Mouse (Mus musculus) heart, postnatal 0 days (tissue): ENCODE data around the gene Hs3st4. TPM values are rescaled to one million over a fixed set of nuclear protein-coding genes. Genes with fewer than 3 reads are reported as not detected.
A peak's percentile ranks its signal among the peaks of the same experiment; 100 is the strongest.

ENCODE experiments used
- ATAC-seq: fragments of 200-750 bp; cut with Nextera tagmentation; 2 replicates; pipeline ENCODE4 v1.8.0; 2017; ENCODE audit warnings: low read depth, moderate number of reproducible peaks, moderate library complexity; ENCODE audit not compliant: insufficient read depth
- DNase-seq: peaks from one replicate; pipeline ENCODE4 v3.0.0-alpha.2; 2016; ENCODE audit warnings: low spot score
- H3K27ac ChIP-seq: fragments of 300-500 bp; sonication (generic); 2 replicates; pipeline ENCODE4 v1.5.1; 2014; ENCODE audit warnings: low read depth, mild to moderate bottlenecking
- H3K27me3 ChIP-seq: fragments of 300-500 bp; sonication (generic); 2 replicates; pipeline ENCODE4 v1.6.1; 2014; ENCODE audit warnings: low read length, mixed read lengths; ENCODE audit not compliant: control insufficient read depth, insufficient read depth
- H3K36me3 ChIP-seq: fragments of 300-500 bp; sonication (generic); replicated peaks from 2 replicates; pipeline ENCODE4 v1.6.1; 2014; ENCODE audit warnings: low read length, mixed read lengths; ENCODE audit not compliant: control insufficient read depth, insufficient read depth
- H3K4me1 ChIP-seq: fragments of 300-500 bp; sonication (generic); 2 replicates; pipeline ENCODE4 v1.6.1; 2014; ENCODE audit warnings: antibody characterized with exemption; ENCODE audit not compliant: control insufficient read depth, insufficient read depth
- H3K4me2 ChIP-seq: fragments of 300-500 bp; sonication (generic); 2 replicates; pipeline ENCODE4 v1.6.1; 2014; ENCODE audit warnings: low read depth, mild to moderate bottlenecking, low read length, moderate library complexity
- H3K4me3 ChIP-seq: fragments of 300-500 bp; sonication (generic); 2 replicates; pipeline ENCODE4 v1.5.1; 2014; ENCODE audit warnings: low read depth, low read length
- H3K9ac ChIP-seq: fragments of 300-500 bp; sonication (generic); replicated peaks from 2 replicates; pipeline ENCODE4 v1.6.1; 2014; ENCODE audit warnings: low read depth, low read length, mixed read lengths
- H3K9me3 ChIP-seq: fragments of 300-500 bp; sonication (generic); replicated peaks from 2 replicates; pipeline ENCODE4 v1.6.1; 2016; ENCODE audit warnings: low read length; ENCODE audit not compliant: control insufficient read depth
- CTCF ChIP-seq: IDR thresholded peaks from 2 replicates; pipeline ENCODE4 v1.5.1; 2016; ENCODE audit warnings: antibody characterized with exemption, control low read depth, low read depth
- EP300 ChIP-seq: IDR thresholded peaks from 2 replicates; pipeline ENCODE4 v1.6.1; 2016; ENCODE audit warnings: antibody characterized with exemption, low read depth
- WGBS: fragments of 180-500 bp; shearing (Covaris S2); extraction: QIAGEN DNeasy Blood & Tissue Kit; methylation state at CpG from one replicate; pipeline ENCODE4 v1.1.7; 2014; 5-methylcytosine and 5-hydroxymethylcytosine counted together
- polyA plus RNA-seq: library from polyadenylated mRNA; unstranded; fragments of >200 nt; fragmentation: Nextera tagmentation; extraction: Ambion mirVana; gene quantifications from 2 replicates; pipeline ENCODE4 v1.2.1, GENCODE M21; 2015
- total RNA-seq: library from RNA; depleted of rRNA; stranded (reverse); fragments of >200 nt; gene quantifications from 2 replicates; pipeline ENCODE4 v1.2.3, GENCODE M21; 2014; ENCODE audit warnings: low replicate concordance

The Hs3st4 gene
- total and polyA plus RNA-seq, 2 experiments from 2014 or later: 0.34 to 0.52 TPM

DNA sequence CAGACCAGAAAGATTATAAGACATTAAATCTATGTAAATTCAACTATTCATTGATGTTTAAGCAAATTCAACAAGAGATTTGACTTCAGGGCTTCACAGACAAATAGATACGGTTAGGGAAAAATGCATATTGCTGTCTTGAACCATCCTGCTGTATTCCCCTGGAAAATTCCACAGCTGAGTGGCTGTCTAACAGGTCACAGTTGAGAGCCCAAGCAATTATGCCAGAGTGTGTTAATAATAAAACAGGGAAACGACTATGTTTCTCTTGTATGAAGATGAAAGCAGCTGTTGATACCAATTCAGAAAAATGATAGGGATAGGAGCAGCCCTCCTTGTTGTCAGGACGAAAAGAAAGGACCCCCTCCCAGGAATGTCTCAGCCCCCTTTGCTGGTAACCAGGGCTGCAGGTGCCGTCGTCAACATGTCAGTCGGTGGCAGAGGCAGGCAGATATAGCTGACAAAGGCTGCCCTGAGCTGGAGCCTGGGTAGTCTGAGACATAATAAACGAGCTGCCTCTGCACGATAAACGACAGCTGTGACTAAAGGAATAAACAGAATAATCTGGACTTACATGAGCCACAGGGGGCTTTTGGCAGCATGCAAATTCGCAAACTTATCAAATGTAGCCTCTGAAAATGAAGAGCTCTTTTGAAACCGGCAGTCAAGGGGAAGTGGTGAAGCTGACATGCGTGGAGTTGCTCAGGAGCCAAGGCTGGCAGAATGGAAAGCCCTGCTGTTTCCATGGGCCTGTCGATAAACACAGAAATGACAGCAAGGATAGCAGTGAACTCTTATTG is 364.7 kb downstream of the Hs3st4 start:
- 28% methylated on average over 13 of the region's 13 CpGs for WGBS
- no peaks in the 10 kb centered on the region for H3K27me3 ChIP-seq
- H3K9ac ChIP-seq: no peak overlapping the region
- DNase-seq: no peak
- ATAC-seq: no peak
- peak overlapping the region; percentile 25 for H3K4me2 ChIP-seq
- TF ChIP-seq CTCF: no peak
- no peak for TF ChIP-seq EP300
- H3K9me3 ChIP-seq: no peaks in the 10 kb centered on the region
- no peaks in the 10 kb centered on the region for H3K4me1 ChIP-seq
- H3K27ac ChIP-seq: no peak overlapping the region
- no peak overlapping the region for H3K4me3 ChIP-seq
- H3K36me3 ChIP-seq: no peaks in the 10 kb centered on the region

DNA sequence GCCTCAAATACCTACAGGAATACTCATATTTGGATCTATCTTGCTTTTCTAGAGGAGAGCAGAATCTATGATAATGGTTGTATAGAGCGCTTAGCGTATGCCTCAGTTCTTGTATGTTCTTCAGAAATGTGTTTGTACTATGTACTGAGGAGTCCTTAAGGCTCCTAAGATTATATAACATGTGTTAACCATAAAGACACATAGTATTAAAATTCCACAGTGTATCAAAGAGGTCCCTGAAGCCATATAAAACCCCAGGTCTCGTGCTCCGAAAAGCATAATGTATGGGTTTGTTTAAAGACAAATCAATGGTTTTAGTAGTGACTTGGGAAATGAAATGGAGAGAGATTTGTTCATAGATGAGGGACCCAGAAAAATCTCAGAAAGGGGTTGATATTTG is 371.4 kb downstream of the Hs3st4 start:
- H3K9ac ChIP-seq: no peak overlapping the region
- H3K27ac ChIP-seq: no peak overlapping the region
- H3K9me3 ChIP-seq: no peaks in the 10 kb centered on the region
- no peak for TF ChIP-seq EP300
- TF ChIP-seq CTCF: no peak
- no peak overlapping the region for H3K4me2 ChIP-seq
- 84% methylated on average over 4 of the region's 4 CpGs for WGBS
- no peaks in the 10 kb centered on the region for H3K27me3 ChIP-seq
- no peaks in the 10 kb centered on the region for H3K36me3 ChIP-seq
- no peak for ATAC-seq
- no peaks in the 10 kb centered on the region for H3K4me1 ChIP-seq
- DNase-seq: no peak
- H3K4me3 ChIP-seq: no peak overlapping the region

DNA sequence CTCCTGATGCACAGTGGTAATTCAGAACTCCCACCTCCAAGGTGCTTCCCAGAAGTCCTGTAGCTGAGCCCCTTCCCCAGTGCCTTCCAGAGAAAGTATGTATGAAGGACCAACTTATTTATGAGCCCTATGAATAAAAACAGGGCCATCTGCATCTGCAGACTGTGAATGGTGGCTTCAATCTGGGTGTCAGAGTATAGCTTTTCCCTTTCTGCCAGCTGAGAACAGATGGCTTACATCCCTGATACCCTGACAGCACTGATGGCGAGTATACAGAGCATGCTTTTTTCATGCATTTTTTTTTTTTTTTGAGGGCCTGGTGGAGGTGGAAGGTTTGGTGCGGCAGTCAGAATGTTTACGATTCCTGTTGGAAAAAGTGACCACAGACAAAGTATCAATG is 375.4 kb downstream of the Hs3st4 start:
- DNase-seq: no peak
- Histone ChIP-seq H3K4me3 (no peak overlapping the region), H3K9me3 (no peaks in the 10 kb centered on the region), H3K4me1 (no peaks in the 10 kb centered on the region), H3K27ac (no peak overlapping the region), H3K4me2 (no peak overlapping the region), H3K27me3 (no peaks in the 10 kb centered on the region), H3K9ac (no peak overlapping the region), H3K36me3 (no peaks in the 10 kb centered on the region)
- 46% methylated on average over 3 of the region's 3 CpGs for WGBS
- TF ChIP-seq EP300 (no peak), CTCF (no peak)
- no peak for ATAC-seq

DNA sequence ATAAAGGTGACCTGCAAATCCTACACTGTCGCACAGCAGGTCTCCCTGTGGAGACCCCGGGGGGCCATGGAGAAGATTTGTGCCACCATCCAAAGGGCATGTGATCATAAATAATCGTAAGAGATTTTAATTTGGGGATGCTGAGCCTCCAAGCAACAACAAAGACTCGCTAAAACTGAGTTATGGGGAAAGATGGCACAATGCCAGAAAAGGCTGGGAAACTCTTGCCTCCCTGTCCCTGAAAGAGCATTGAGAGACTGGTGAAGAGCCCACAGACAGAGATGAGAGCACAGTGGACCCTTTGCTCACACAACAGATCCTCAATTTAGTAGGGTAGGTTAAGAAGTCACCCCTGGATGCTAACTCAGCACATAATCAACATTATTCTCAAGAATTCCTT is 377.2 kb downstream of the Hs3st4 start:
- H3K4me3 ChIP-seq: no peak overlapping the region
- no peaks in the 10 kb centered on the region for H3K4me1 ChIP-seq
- H3K9ac ChIP-seq: no peak overlapping the region
- DNase-seq (no peak), ATAC-seq (no peak)
- H3K9me3 ChIP-seq: no peaks in the 10 kb centered on the region
- H3K27ac ChIP-seq: no peak overlapping the region
- WGBS: 67% methylated on average over 4 of the region's 4 CpGs
- no peak overlapping the region for H3K4me2 ChIP-seq
- H3K27me3 ChIP-seq: no peaks in the 10 kb centered on the region
- no peak for TF ChIP-seq EP300
- no peak for TF ChIP-seq CTCF
- no peaks in the 10 kb centered on the region for H3K36me3 ChIP-seq

DNA sequence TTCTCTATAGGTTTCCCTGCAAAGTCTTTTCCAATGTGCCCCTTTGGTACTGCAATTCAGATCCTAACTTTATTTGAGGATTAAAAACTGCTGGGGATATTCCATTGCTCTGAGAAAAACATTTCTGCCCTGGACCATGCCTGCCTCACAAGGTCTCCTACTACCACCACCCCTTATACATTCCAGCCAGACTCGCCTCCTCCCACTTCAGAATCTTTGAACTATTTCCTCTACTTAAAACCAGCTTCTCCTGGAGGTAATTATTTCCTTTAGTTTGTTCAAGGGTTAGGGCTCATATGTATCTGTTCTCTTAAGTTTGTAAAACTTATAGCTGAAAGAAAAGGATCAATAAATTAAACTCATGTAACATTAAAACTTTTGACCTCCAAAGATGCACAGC is 389.6 kb downstream of the Hs3st4 start:
- 48% methylated on average over 1 of the region's 1 CpGs for WGBS
- TF ChIP-seq EP300 (no peak), CTCF (no peak)

DNA sequence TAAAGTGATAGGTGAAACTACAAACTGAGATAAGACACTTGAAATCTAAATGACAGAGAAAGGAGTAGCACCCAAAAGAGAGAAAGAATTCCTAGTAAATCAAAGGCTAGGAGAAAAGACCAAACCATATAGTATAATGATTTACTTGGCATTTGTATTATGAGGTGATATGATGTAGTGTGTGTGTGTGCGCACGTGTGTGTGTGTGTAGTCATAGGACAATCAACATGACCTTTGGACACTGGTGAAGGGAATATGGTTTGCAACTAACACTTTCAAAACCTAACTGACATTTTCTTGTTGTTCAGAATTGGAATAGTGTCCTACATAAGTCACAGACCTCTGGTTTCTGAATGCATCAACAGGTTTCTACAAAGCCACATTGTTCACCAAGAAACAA is 390.0 kb downstream of the Hs3st4 start:
- DNase-seq: no peak
- Histone ChIP-seq H3K27ac (no peak overlapping the region), H3K4me3 (no peak overlapping the region), H3K4me1 (no peaks in the 10 kb centered on the region), H3K36me3 (no peaks in the 10 kb centered on the region), H3K9me3 (no peaks in the 10 kb centered on the region), H3K27me3 (no peaks in the 10 kb centered on the region), H3K9ac (no peak overlapping the region), H3K4me2 (no peak overlapping the region)
- no peak for ATAC-seq
- no peak for TF ChIP-seq CTCF
- no peak for TF ChIP-seq EP300
- WGBS: 91% methylated on average over 2 of the region's 2 CpGs

More for the DNA sequence above, 389.6 kb downstream of the Hs3st4 start:
- no peaks in the 10 kb centered on the region for H3K9me3 ChIP-seq
- no peaks in the 10 kb centered on the region for H3K36me3 ChIP-seq
- H3K9ac ChIP-seq: no peak overlapping the region
- no peak overlapping the region for H3K27ac ChIP-seq
- no peaks in the 10 kb centered on the region for H3K4me1 ChIP-seq
- H3K4me2 ChIP-seq: no peak overlapping the region
- H3K27me3 ChIP-seq: no peaks in the 10 kb centered on the region
- no peak overlapping the region for H3K4me3 ChIP-seq
- ATAC-seq (no peak), DNase-seq (no peak)
